21 mouse cellular contexts compared by ENCODE assay signal in genomic region chr17:48249501-48249900, GRCm38 (mm10). TPM values are rescaled to one million over a fixed set of nuclear protein-coding genes. Genes with fewer than 3 reads are reported as not detected.
DNase-seq lines count a peak whose midpoint lies in the region; ATAC-seq lines count a peak whose summit lies in the region.
"Had no signal": no experiment of that assay in that cellular context is flagged by ENCODE, and none has a peak within 500 bp of the region (broad histone marks: within the 10 kb centered on the region; RNA-seq: fewer than 3 reads in every experiment).

No protein-coding gene starts in this region.

- DNase-seq in adrenal gland, postnatal 25 days = peak; percentile 1
- no peak for DNase-seq in adrenal gland, postnatal 4 days (ENCODE audit: low spot score in 2 of 2)
- DNase-seq in 3T3-L1 (ENCODE audit: low read depth, low spot score) (peak; percentile 20), adipocyte (ENCODE audit: low spot score) (peak; percentile 14)
- DNase-seq: cerebellum, adult 2 months; gastrocnemius, adult 2 months; gastrocnemius, postnatal 25 days; heart, postnatal 36 days had no signal

- H3K4me2 ChIP-seq in liver, embryonic 16.5 days (ENCODE audit: low read depth, low read length) = no peak overlapping the region
- no peak overlapping the region for H3K4me2 ChIP-seq in liver, embryonic 12.5 days
- H3K4me2 ChIP-seq in hindbrain, embryonic 13.5 days = no peak overlapping the region
- H3K4me2 ChIP-seq: embryonic facial prominence, embryonic 15.5 days; heart, embryonic 13.5 days; hindbrain, embryonic 12.5 days had no signal

- 0 out of 2 replicates have a peak overlapping the region, but pooled peaks have one; percentile 8 for H3K4me3 ChIP-seq in liver, embryonic 16.5 days (ENCODE audit: low read depth, low read length)
- H3K4me3 ChIP-seq in liver, embryonic 12.5 days = no peak overlapping the region
- H3K4me3 ChIP-seq in hindbrain, embryonic 13.5 days = no peak overlapping the region
- H3K4me3 ChIP-seq: embryonic facial prominence, embryonic 15.5 days; erythroblast, embryonic 14.5 days; forebrain, embryonic 10.5 days; gastrocnemius, adult 2 months; heart, embryonic 13.5 days; hindbrain, embryonic 12.5 days had no signal

- no peaks in the 10 kb centered on the region for H3K36me3 ChIP-seq in liver, embryonic 16.5 days (ENCODE audit: control insufficient read depth, insufficient read depth)
- no peaks in the 10 kb centered on the region for H3K36me3 ChIP-seq in liver, embryonic 12.5 days
- H3K36me3 ChIP-seq in hindbrain, embryonic 13.5 days = no peaks in the 10 kb centered on the region
- H3K36me3 ChIP-seq: embryonic facial prominence, embryonic 15.5 days; forebrain, embryonic 10.5 days; heart, embryonic 13.5 days; hindbrain, embryonic 12.5 days had no signal

- H3K27ac ChIP-seq in liver, embryonic 16.5 days (ENCODE audit: low read length) = no peak overlapping the region
- H3K27ac ChIP-seq in liver, embryonic 12.5 days = no peak overlapping the region
- H3K27ac ChIP-seq in hindbrain, embryonic 13.5 days = no peak overlapping the region
- H3K27ac ChIP-seq: embryonic facial prominence, embryonic 15.5 days; forebrain, embryonic 10.5 days; gastrocnemius, adult 2 months; heart, embryonic 13.5 days; hindbrain, embryonic 12.5 days; hindbrain, postnatal 0 days had no signal

- H3K9ac ChIP-seq in liver, embryonic 16.5 days (ENCODE audit: low read depth, low read length) = no peak overlapping the region
- H3K9ac ChIP-seq in liver, embryonic 12.5 days = no peak overlapping the region
- no peak overlapping the region for H3K9ac ChIP-seq in hindbrain, embryonic 13.5 days
- H3K9ac ChIP-seq: embryonic facial prominence, embryonic 15.5 days; heart, embryonic 13.5 days; hindbrain, embryonic 12.5 days had no signal

- no peak for ATAC-seq in liver, embryonic 16.5 days (ENCODE audit: low read depth)
- no peak for ATAC-seq in liver, embryonic 12.5 days
- ATAC-seq in hindbrain, embryonic 13.5 days (ENCODE audit: low FRiP score) = no peak
- ATAC-seq: forebrain, embryonic 14.5 days; hindbrain, postnatal 0 days had no signal

- no peaks in the 10 kb centered on the region for H3K27me3 ChIP-seq in liver, embryonic 16.5 days (ENCODE audit: control insufficient read depth, insufficient read depth, low read depth, low read length)
- H3K27me3 ChIP-seq in liver, embryonic 12.5 days (replicated peaks) = no peaks in the 10 kb centered on the region
- no peaks in the 10 kb centered on the region for H3K27me3 ChIP-seq in hindbrain, embryonic 13.5 days
- H3K27me3 ChIP-seq: embryonic facial prominence, embryonic 15.5 days; heart, embryonic 13.5 days; hindbrain, embryonic 12.5 days had no signal

- 61% methylated on average over 11 of the region's 11 CpGs for WGBS in liver, embryonic 16.5 days (ENCODE audit: insufficient replicate concordance)
- WGBS in liver, embryonic 12.5 days (ENCODE audit: insufficient replicate concordance) = 70% methylated on average over 11 of the region's 11 CpGs
- WGBS in hindbrain, embryonic 13.5 days = 87% methylated on average over 11 of the region's 11 CpGs

- H3K9me3 ChIP-seq in liver, embryonic 16.5 days (replicated peaks; ENCODE audit: control insufficient read depth, low read length) = no peaks in the 10 kb centered on the region
- no peaks in the 10 kb centered on the region for H3K9me3 ChIP-seq in liver, embryonic 12.5 days (replicated peaks)
- H3K9me3 ChIP-seq in hindbrain, embryonic 13.5 days = peaks cover 4% of the 10 kb centered on the region; the same call in 1 of the 2 replicates
- H3K9me3 ChIP-seq: embryonic facial prominence, embryonic 15.5 days; forebrain, embryonic 10.5 days; heart, embryonic 13.5 days; hindbrain, embryonic 12.5 days had no signal

- no peaks in the 10 kb centered on the region for H3K4me1 ChIP-seq in liver, embryonic 16.5 days (ENCODE audit: control insufficient read depth, low read depth, low read length)
- H3K4me1 ChIP-seq in liver, embryonic 12.5 days = no peaks in the 10 kb centered on the region
- no peaks in the 10 kb centered on the region for H3K4me1 ChIP-seq in hindbrain, embryonic 13.5 days (replicated peaks)
- H3K4me1 ChIP-seq: embryonic facial prominence, embryonic 15.5 days; forebrain, embryonic 10.5 days; heart, embryonic 13.5 days; hindbrain, embryonic 12.5 days had no signal

RNA-seq across cellular contexts. Expression of gene Trem3, which starts 1.9 kb away (rescaled TPM):
- not detected in 2 replicates for total RNA-seq in adrenal gland, postnatal 25 days (2021)
- 1 to 10 TPM in 1 of 2 experiments, under 1 TPM in 1; 0.92 to 1.5 TPM for total RNA-seq in adrenal gland, postnatal 4 days (2021)
- polyA plus RNA-seq in liver, embryonic 16.5 days (2015; fragmentation: Nextera tagmentation; extraction: Ambion mirVana) = 9.0 TPM in 2 replicates
- polyA plus RNA-seq in liver, embryonic 12.5 days (2016; fragmentation: Nextera tagmentation; extraction: Ambion mirVana) = 0.77 and 1.3 TPM in 2 replicates
- polyA plus RNA-seq in hindbrain, embryonic 13.5 days (2015; fragmentation: Nextera tagmentation; extraction: Ambion mirVana) = not detected in 2 replicates
- total RNA-seq: ES-E14; gastrocnemius, adult 2 months; gastrocnemius, postnatal 25 days; heart, postnatal 36 days; hindbrain, postnatal 0 days had no signal
- polyA plus RNA-seq: cerebellum, adult 2 months; embryonic facial prominence, embryonic 15.5 days; erythroblast, embryonic 14.5 days; forebrain, embryonic 10.5 days; forebrain, embryonic 14.5 days; heart, embryonic 13.5 days; hindbrain, embryonic 12.5 days; hindbrain, postnatal 0 days had no signal

RNA-seq across cellular contexts. Expression of gene Treml4, which starts 14.6 kb away (rescaled TPM):
- 0.52 and 1.00 TPM in 2 replicates for total RNA-seq in adrenal gland, postnatal 25 days (2021)
- total RNA-seq in adrenal gland, postnatal 4 days (2021) = 1 to 10 TPM; 1.6 to 2.1 TPM
- 4.6 and 5.0 TPM in 2 replicates for polyA plus RNA-seq in liver, embryonic 16.5 days (2015; fragmentation: Nextera tagmentation; extraction: Ambion mirVana)
- polyA plus RNA-seq in liver, embryonic 12.5 days (2016; fragmentation: Nextera tagmentation; extraction: Ambion mirVana) = 2.8 and 3.7 TPM in 2 replicates
- not detected in 2 replicates for polyA plus RNA-seq in hindbrain, embryonic 13.5 days (2015; fragmentation: Nextera tagmentation; extraction: Ambion mirVana)
- total RNA-seq: gastrocnemius, adult 2 months; gastrocnemius, postnatal 25 days; hindbrain, postnatal 0 days had no signal
- polyA plus RNA-seq: embryonic facial prominence, embryonic 11.5 days; forebrain, embryonic 10.5 days; hindbrain, embryonic 12.5 days had no signal

RNA-seq across cellular contexts. Expression of gene Trem1, which starts 16.9 kb away (rescaled TPM):
- total RNA-seq in adrenal gland, postnatal 25 days (2021) = not detected in 2 replicates
- under 1 TPM; 0.08 to 0.25 TPM for total RNA-seq in adrenal gland, postnatal 4 days (2021)
- polyA plus RNA-seq in liver, embryonic 16.5 days (2015; fragmentation: Nextera tagmentation; extraction: Ambion mirVana) = 1.6 TPM in 2 replicates
- polyA plus RNA-seq in liver, embryonic 12.5 days (2016; fragmentation: Nextera tagmentation; extraction: Ambion mirVana) = 0.42 and 0.56 TPM in 2 replicates
- polyA plus RNA-seq in hindbrain, embryonic 13.5 days (2015; fragmentation: Nextera tagmentation; extraction: Ambion mirVana) = not detected in 2 replicates
- total RNA-seq: ES-E14; gastrocnemius, adult 2 months; gastrocnemius, postnatal 25 days; heart, postnatal 36 days; hindbrain, postnatal 0 days had no signal
- polyA plus RNA-seq: embryonic facial prominence, embryonic 15.5 days; erythroblast, embryonic 14.5 days; forebrain, embryonic 10.5 days; forebrain, embryonic 14.5 days had no signal

RNA-seq across cellular contexts. Expression of gene Treml2, which starts 49.8 kb away (rescaled TPM):
- 0.15 TPM in 1 of 2 replicates, not detected in the other for total RNA-seq in adrenal gland, postnatal 25 days (2021)
- 1 to 10 TPM in 1 of 2 experiments, under 1 TPM in 1; 0.87 to 1.2 TPM for total RNA-seq in adrenal gland, postnatal 4 days (2021)
- 3.4 and 3.5 TPM in 2 replicates for polyA plus RNA-seq in liver, embryonic 16.5 days (2015; fragmentation: Nextera tagmentation; extraction: Ambion mirVana)
- polyA plus RNA-seq in liver, embryonic 12.5 days (2016; fragmentation: Nextera tagmentation; extraction: Ambion mirVana) = 6.3 and 7.5 TPM in 2 replicates
- 0.14 and 0.17 TPM in 2 replicates for polyA plus RNA-seq in hindbrain, embryonic 13.5 days (2015; fragmentation: Nextera tagmentation; extraction: Ambion mirVana)
- total RNA-seq: gastrocnemius, adult 2 months had no signal
- polyA plus RNA-seq: forebrain, embryonic 14.5 days; heart, postnatal 0 days had no signal

Comparison
In these comparisons a context has a peak if more than half of its experiments do, and no peak if none do; other contexts are left out.
1. DNase-seq: peak in adrenal gland, postnatal 25 days (single experiment), 3T3-L1 (single experiment) and adipocyte (single experiment); none in adrenal gland, postnatal 4 days (0 of 2).